In genomic region chr17:28133193-28133592, GRCm38 (mm10) we compare ENCODE assay signal across 8 mouse cellular contexts. TPM values are rescaled to one million over a fixed set of nuclear protein-coding genes. Genes with fewer than 3 reads are reported as not detected.
DNase-seq lines count a peak whose midpoint lies in the region; ATAC-seq and TF ChIP-seq lines count a peak whose summit lies in the region.

No protein-coding gene starts in this region.

- peak; percentile 47 for DNase-seq in 416B (ENCODE audit: low read depth)
- DNase-seq in ES-E14 (ENCODE audit: low read depth, low spot score), result no peak
- DNase-seq in embryo, embryonic 10 days (ENCODE audit: low spot score), result peak; percentile 83
- DNase-seq in layer of hippocampus, postnatal 14 days (ENCODE audit: low spot score in 2 of 2), result peak; percentile 59 to 68
- DNase-seq in lung, postnatal 36 days, result peak; percentile 61
- DNase-seq in right cerebral cortex, postnatal 4 days, result peak; percentile 78

- 4% methylated on average over 14 of the region's 14 CpGs for WGBS in heart, embryonic 15.5 days

- H3K36me3 ChIP-seq in ES-E14 (ENCODE audit: control insufficient read depth, insufficient read depth, low read length, poor library complexity, severe bottlenecking), result no peaks in the 10 kb centered on the region
- no peaks in the 10 kb centered on the region for H3K36me3 ChIP-seq in heart, embryonic 15.5 days

- no peak for ATAC-seq in heart, embryonic 15.5 days (replicated peaks; ENCODE audit: insufficient number of reproducible peaks, insufficient read depth, low FRiP score, low read depth)
- no peak for ATAC-seq in inflammation-experienced regulatory T-cells, adult 6 months

- H3K4me1 ChIP-seq in ES-E14 (ENCODE audit: control insufficient read depth in 2 of 2, insufficient read depth in 2 of 2, low read length in 2 of 2, poor library complexity in 1 of 2), result peaks cover 5 to 36% of the 10 kb centered on the region in 2 experiments; a peak in 3 of 4 replicates
- H3K4me1 ChIP-seq in heart, embryonic 15.5 days (replicated peaks), result peaks cover 9% of the 10 kb centered on the region

- no peak overlapping the region for H3K27ac ChIP-seq in ES-E14 (ENCODE audit: insufficient read depth, low read depth, low read length, poor library complexity, severe bottlenecking)
- H3K27ac ChIP-seq in heart, embryonic 15.5 days, result no peak overlapping the region

- in situ Hi-C loops in ES-E14 (cut with MboI; ENCODE audit: low sequenced_read_pairs in 2 of 2, unreplicated experiment in 2 of 2), result no loop called here

- H3K4me3 ChIP-seq in ES-E14 (ENCODE audit: insufficient read depth in 1 of 2, low read depth in 1 of 2, low read length in 2 of 2, poor library complexity in 1 of 2, severe bottlenecking in 1 of 2), result no peak overlapping the region
- H3K4me3 ChIP-seq in heart, embryonic 15.5 days, result no peak overlapping the region

- peaks cover 14% of the 10 kb centered on the region for H3K27me3 ChIP-seq in heart, embryonic 15.5 days

- peak overlapping the region; percentile 36 for H3K4me2 ChIP-seq in heart, embryonic 15.5 days

- no peak overlapping the region for H3K9ac ChIP-seq in ES-E14 (ENCODE audit: insufficient read depth, low read depth, low read length, poor library complexity, severe bottlenecking)
- no peak overlapping the region for H3K9ac ChIP-seq in heart, embryonic 15.5 days

- H3K9me3 ChIP-seq in ES-E14 (ENCODE audit: control insufficient read depth, insufficient read depth, low read depth, low read length), result no peaks in the 10 kb centered on the region
- no peaks in the 10 kb centered on the region for H3K9me3 ChIP-seq in heart, embryonic 15.5 days (replicated peaks)

TF ChIP-seq in ES-E14, 5 proteins besides CTCF, POLR2A, EP300 and RAD21:
- no peak for TF ChIP-seq ZNF384 (IDR thresholded peaks at IDR 0.05; ENCODE audit: low read depth, low read length)
- TF ChIP-seq HCFC1 (IDR thresholded peaks at IDR 0.05; ENCODE audit: borderline replicate concordance, insufficient read depth, low read length), result peak; percentile 44

RNA-seq across cellular contexts. Expression of gene Scube3, which starts 8.7 kb away (rescaled TPM):
- total RNA-seq in ES-E14 (2012; rRNA removed), result 24.0 and 25.7 TPM in 2 replicates
- 0.76 and 1.7 TPM in 2 replicates for polyA plus RNA-seq in heart, embryonic 15.5 days (2015; fragmentation: Nextera tagmentation; extraction: Ambion mirVana)
- 1 to 10 TPM; 1.7 to 2.4 TPM for total RNA-seq in layer of hippocampus, postnatal 14 days (2021)
- polyA plus RNA-seq in inflammation-experienced regulatory T-cells, adult 6 months (2017; shearing (Covaris generic)), result not detected

RNA-seq across cellular contexts. Expression of gene Zfp523, which starts 43.7 kb away (rescaled TPM):
- 11.4 and 16.8 TPM in 2 replicates for total RNA-seq in ES-E14 (2012; rRNA removed)
- 17.3 and 25.3 TPM in 2 replicates for polyA plus RNA-seq in heart, embryonic 15.5 days (2015; fragmentation: Nextera tagmentation; extraction: Ambion mirVana)
- total RNA-seq in layer of hippocampus, postnatal 14 days (2021), result 100 to 1,000 TPM in 1 of 2 experiments, 10 to 100 TPM in 1; 95.1 to 102 TPM
- 1 to 10 TPM; 3.1 to 7.8 (median 6.2) TPM for polyA plus RNA-seq in inflammation-experienced regulatory T-cells, adult 6 months (2017; shearing (Covaris generic))

RNA-seq across cellular contexts. Expression of gene Tcp11, which starts 52.8 kb away (rescaled TPM):
- 4.8 and 7.3 TPM in 2 replicates for total RNA-seq in ES-E14 (2012; rRNA removed)
- 0.34 and 0.80 TPM in 2 replicates for polyA plus RNA-seq in heart, embryonic 15.5 days (2015; fragmentation: Nextera tagmentation; extraction: Ambion mirVana)
- total RNA-seq in layer of hippocampus, postnatal 14 days (2021), result 1 to 10 TPM in 1 of 2 experiments, under 1 TPM in 1; 0.86 to 1.3 TPM
- 1 to 10 TPM; 1.8 to 1.9 (median 1.8) TPM for polyA plus RNA-seq in inflammation-experienced regulatory T-cells, adult 6 months (2017; shearing (Covaris generic))
